Mouse (Mus musculus) lung, postnatal 10 days (tissue): ENCODE measurements around the gene Ehd4.
A peak's percentile ranks its signal among the peaks of the same experiment; 100 is the strongest.

Source experiments
- DNase-seq: peaks from one replicate; pipeline ENCODE4 v3.0.0; 2021

Ehd4 gene

GRCm38 (mm10) chr2:120106397-120106973 is 47.9 kb downstream of the Ehd4 start:
- no peak for DNase-seq

DNA sequence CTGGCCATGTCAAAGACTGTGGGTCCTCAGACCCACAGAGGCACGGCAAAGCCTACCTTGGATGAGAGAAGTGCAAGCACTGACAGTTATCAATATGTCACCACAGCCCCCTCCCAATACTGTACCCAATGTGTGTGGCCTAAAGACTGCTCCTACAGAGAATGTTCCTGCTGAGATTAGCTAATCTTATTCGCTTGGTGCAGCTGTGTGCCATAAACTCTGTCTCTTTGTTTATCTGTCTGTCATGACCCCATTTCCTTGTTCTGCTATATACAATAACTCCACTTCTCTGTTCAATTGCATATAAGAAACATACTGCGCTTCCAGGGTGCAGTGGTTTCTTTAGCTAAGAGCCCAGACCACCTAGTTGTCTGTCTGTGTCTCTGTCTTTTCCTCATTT is 48.5 kb downstream of the Ehd4 start:
- DNase-seq = no peak

DNA sequence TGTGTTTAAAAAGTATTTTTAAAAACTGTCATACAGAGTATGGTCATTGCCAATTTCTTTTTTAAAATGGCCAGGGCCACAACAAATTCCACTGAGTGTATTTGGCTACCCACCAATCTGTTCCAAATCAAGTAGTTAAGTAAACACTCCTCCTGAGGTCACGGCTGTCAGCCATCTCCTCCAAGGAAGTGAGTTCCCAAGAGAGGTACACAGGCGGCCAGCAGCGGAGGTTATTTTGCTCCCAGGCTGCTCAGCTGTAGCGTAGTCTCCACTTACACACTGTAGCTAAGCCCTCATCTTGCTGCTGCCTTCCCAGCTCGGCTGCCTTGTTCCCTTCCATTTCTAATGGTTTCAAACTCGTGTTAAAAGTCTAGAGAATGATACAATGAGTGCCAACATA is 51.5 kb downstream of the Ehd4 start:
- peak; percentile 77 for DNase-seq

- DNase-seq = no peak
Observed at GRCm38 (mm10) chr2:120102450-120102849, 52.0 kb downstream of the Ehd4 start.

DNA sequence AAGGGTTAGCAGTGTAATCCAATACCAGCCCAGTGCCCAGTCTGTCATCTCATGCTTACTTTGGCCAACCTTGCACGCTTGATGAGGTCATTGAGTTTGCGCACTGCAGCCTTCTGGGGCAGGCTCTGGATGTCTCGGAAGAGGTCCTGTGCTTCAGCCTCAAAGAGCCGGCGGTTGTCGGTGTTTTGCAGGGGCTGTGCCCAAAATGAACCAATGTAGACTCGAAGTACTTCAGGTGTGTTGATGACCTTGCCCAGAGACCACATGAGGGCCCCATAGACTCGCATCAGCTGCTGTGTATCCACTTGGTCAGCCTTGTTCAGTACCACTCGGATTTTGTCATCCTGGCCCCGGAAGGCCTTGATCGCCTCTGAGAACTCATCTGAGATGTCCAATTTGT is 52.4 kb downstream of the Ehd4 start:
- DNase-seq = no peak

GRCm38 (mm10) chr2:120099886-120100285 is 54.5 kb downstream of the Ehd4 start:
- DNase-seq = peak; percentile 29

- no peak for DNase-seq
Observed at GRCm38 (mm10) chr2:120099263-120099662, 55.1 kb downstream of the Ehd4 start.

GRCm38 (mm10) chr2:120098781-120099202 is 55.6 kb downstream of the Ehd4 start:
- peak; percentile 21 for DNase-seq

GRCm38 (mm10) chr2:120097868-120098267 is 56.5 kb downstream of the Ehd4 start:
- peak; percentile 55 for DNase-seq

- no peak for DNase-seq
Observed at GRCm38 (mm10) chr2:120096711-120097110, 57.7 kb downstream of the Ehd4 start.

GRCm38 (mm10) chr2:120096191-120096590 is 58.2 kb downstream of the Ehd4 start:
- no peak for DNase-seq

DNA sequence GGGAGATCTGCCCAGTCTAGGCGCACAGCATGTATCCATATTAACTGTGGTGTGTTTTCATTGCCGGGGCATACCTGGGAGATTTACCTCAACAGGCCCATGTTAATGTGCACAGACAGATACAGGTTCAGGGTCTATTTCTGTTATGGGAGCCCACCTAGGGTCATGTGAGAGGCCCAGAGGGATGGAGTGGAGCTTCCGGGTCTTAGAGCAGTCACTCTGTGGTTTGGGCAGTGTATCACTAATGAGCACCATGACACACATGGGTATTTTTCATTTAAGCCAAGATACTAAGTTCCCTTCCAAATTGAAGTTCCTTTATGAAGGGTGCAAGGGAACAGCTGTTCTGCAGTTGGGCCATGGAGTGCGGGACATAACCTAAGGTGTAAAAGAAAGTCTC is 59.2 kb downstream of the Ehd4 start:
- no peak for DNase-seq

GRCm38 (mm10) chr2:120093671-120094430 is 60.6 kb downstream of the Ehd4 start:
- DNase-seq = peak; percentile 81

DNA sequence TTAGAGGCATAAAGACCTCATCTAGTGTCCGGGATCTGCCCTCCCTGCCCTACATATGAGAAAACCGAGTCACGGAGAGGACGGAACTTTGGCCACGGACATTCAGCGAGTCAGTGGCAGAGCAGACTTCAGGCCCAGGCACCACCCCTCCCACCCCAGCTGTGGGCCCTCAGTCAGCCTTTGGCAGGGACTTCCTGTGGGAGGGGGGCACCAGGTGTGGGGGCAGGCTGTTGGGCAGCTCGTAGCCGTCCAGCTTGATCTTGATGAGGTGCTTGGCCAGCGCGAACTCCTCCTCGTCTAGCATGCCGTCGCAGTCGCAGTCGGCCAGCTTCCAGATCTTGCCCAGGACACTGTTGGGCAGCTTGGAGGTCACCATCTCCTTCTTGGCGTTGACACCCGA is 63.4 kb downstream of the Ehd4 start:
- no peak for DNase-seq

GRCm38 (mm10) chr2:120087897-120088296 is 66.5 kb downstream of the Ehd4 start:
- DNase-seq = no peak

GRCm38 (mm10) chr2:120087391-120087790 is 67.0 kb downstream of the Ehd4 start:
- no peak for DNase-seq

- no peak for DNase-seq
Observed at GRCm38 (mm10) chr2:120086038-120086437, 68.4 kb downstream of the Ehd4 start.

GRCm38 (mm10) chr2:120084593-120085361 is 69.6 kb downstream of the Ehd4 start:
- DNase-seq = peak; percentile 80

GRCm38 (mm10) chr2:120082416-120082815 is 72.0 kb downstream of the Ehd4 start:
- DNase-seq = no peak

GRCm38 (mm10) chr2:120076076-120076705 is 78.2 kb downstream of the Ehd4 start:
- DNase-seq = peak; percentile 59

DNA sequence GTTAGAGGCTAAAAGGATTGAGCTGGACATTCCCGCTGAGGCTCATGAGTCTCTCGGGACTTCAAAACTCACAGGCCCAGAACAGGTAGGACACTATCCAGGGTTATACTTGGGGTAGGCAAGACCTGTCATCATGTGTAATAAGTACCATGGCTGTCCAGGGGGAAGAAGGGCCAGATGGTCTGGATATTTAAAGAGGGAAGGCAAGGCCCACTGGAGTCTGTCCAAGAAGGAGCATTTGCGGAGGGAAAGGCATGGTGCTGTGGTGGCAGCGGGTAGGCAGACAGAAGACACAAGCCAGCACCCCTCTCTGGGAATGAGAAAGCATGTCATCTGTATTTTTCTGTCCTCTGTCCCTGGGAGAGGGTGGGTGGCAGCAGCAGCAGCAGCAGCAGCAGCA is 80.3 kb downstream of the Ehd4 start:
- DNase-seq = no peak

GRCm38 (mm10) chr2:120069466-120069990 is 84.9 kb downstream of the Ehd4 start:
- DNase-seq = no peak
